Mouse (Mus musculus) kidney, adult 8-10 months (tissue): ENCODE measurements around the gene Tspan1.
A peak's percentile ranks its signal among the peaks of the same experiment; 100 is the strongest.

Experiments
- DNase-seq, 2 experiments: peaks; one replicate each; pipeline ENCODE4 v3.0.0; 2022

Tspan1 gene

DNA sequence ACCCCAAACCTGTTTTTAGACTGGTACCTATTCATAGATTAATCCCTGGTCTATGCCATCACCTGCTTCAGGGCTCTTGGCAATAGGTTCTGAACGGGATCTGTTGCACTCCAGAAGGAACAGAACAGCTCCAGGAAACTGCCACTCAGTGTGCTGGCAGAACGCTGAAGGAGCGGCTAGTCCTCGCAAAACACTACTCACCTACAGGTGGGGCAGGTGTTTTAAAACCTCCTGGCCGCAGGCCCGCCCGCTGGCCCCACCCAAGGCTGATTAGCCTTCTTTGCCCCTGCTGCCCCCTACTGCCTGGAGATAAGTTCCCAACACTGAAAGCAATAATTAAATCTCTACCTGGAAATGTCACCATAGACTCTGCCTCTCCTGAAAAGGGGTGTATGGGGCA is at the start of gene Tspan1:
Gene Tspan1 (minus strand): TSS at position 198 of the 400 bp plus-strand sequence.
- DNase-seq, result peak; percentile 63 to 69

GRCm38 (mm10) chr4:116217046-116217445 is 49.6 kb upstream of the Tspan1 start:
- peak in 1 of 2 experiments; percentile 11 for DNase-seq

DNA sequence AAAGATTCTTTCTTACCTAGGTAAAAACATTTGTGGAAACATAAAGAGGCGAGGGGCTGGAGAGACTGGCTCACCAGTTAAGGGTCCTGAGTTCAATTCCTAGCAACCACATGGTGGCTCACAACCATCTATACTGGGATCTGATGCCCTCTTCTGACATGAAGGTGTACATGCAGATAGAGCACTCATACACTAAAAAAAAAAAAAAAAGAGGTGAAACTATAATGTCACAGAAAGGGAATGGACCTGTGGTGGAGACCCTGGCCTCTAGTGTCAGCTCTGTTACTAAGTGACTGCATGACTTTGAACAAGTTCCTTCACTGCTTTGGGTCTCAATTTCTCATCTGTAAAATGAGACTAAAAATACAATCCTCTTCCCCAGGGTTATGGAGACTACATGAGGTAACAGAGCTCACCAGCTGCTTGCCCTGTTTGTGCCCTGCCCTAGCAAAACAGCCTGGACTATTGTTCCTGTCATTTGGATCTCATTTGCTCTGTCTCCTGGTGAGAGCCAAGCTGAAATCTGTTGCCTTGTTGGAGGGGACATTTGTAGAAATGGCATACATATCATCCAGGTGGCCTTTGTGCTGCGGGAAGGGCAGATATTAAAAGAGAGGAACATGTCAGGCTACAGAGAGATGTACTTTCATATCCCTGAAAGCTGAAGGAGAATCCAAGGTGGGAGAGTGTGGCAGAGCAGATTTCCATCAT is 48.6 kb upstream of the Tspan1 start:
- DNase-seq, result no peak

GRCm38 (mm10) chr4:116208891-116209290 is 41.5 kb upstream of the Tspan1 start:
- DNase-seq, result no peak

DNA sequence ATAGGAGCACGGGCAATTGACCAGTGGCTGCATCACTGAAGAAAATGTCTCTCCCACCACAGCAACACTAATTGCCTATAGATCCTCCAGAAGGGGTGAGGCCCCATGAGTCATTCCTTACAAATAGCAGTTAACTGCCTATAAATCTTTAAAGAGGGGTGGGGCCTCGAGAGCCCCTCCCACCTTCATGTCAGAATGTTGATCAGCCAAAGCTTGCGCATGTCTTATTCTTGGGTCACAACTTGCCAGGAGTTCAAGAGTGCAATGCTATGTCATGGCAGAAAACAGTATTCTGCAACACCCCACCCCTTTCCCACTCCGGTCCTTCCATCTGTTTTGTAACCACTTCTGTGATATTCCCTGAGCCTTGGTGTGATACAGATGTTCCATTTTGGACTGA is 39.1 kb upstream of the Tspan1 start:
- no peak for DNase-seq

GRCm38 (mm10) chr4:116204422-116204821 is 37.0 kb upstream of the Tspan1 start:
- DNase-seq, result no peak

DNA sequence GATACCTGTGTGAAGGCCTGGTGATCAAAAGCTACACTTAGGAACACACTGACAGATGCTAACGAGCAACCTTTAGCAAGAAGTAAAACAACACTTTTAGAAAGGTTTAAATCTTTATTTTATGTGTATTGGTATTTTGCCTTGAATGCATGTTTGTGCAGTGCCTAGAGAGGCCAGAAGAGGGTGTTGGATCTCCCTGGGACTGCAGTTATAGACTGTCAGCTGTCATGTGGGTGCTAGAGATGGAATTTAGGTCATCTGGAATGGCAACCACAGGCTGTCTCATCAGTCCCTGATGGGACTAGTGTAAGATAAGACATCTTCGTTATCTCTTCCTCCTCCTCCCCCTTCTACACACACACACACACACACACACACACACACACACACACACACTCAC is 31.0 kb upstream of the Tspan1 start:
- DNase-seq, result no peak

- DNase-seq, result no peak
Observed at GRCm38 (mm10) chr4:116193583-116194383, 26.4 kb upstream of the Tspan1 start.

DNA sequence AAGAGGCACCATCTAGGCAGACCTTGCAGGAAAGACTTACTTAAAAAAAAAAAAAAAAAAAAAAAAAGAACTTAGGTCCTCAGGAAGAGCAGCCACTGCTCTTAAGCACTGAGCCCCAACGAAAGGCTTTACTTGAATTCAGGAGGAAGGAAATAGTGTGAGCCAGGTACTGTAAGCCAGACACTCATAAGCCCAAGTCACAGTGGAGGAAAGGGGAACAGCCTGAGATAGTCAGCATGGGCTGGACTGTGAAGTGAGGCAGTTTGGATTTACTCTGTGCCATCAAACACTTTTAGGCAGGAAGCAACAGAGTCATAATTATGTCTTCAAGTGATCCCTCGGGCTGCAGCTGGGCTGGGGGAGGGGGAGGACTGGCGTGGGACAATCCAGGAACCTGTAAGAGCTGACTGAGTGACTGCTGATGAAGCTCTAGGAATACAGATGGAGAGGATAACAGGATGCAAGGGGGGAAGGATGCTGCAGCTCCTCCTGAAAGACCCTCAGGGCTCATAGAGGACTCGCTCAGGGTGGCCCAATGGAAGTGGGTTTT is 25.0 kb upstream of the Tspan1 start:
- peak in 1 of 2 experiments; percentile 11 for DNase-seq

DNA sequence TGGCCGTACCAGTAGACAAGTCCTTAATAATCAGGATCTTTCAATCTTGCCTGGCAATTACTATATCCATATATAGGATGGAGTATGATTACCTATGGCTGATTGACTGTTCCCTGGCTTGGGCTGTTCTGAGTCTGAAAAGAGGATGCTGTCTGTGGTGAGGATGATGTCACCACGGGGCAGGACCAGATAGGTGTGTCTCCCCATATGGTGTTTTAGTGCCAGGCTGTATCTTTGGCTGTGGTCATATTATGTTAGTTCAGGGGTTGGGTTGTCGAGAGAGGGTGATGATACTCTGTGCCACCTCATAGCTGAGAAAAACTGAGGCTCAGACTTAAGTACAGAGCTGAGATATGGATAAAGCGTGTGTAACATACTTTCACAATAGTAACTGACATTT is 17.7 kb upstream of the Tspan1 start:
- no peak for DNase-seq

GRCm38 (mm10) chr4:116182745-116183144 is 15.3 kb upstream of the Tspan1 start:
- peak in 1 of 2 experiments; percentile 39 for DNase-seq

- DNase-seq, result no peak
Observed at GRCm38 (mm10) chr4:116182079-116182478, 14.7 kb upstream of the Tspan1 start.

DNA sequence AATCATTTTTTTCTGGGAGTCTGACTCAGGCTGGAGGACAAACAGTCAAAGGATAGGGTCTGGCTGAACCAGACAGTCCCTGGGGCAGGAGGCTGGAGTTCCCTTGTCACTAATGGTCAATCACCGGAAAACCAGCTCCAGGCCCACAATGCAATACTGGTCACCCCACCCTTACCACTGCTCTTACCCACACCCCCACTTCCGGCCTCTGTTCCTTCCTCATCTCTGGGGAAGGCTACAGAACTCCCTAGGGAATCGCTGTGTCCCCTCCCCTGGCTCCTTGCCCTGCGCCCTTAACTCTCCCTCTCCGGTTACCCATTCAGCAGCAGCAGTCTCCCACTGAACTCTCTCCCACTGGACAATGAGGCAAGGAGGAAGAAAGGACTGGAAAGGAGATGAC is 9.7 kb upstream of the Tspan1 start:
- peak; percentile 81 to 84 for DNase-seq

GRCm38 (mm10) chr4:116176543-116176988 is 9.2 kb upstream of the Tspan1 start:
- peak; percentile 77 to 86 for DNase-seq

- DNase-seq, result no peak
Observed at GRCm38 (mm10) chr4:116175711-116176542, 8.5 kb upstream of the Tspan1 start.

- no peak for DNase-seq
Observed at GRCm38 (mm10) chr4:116175136-116175535, 7.7 kb upstream of the Tspan1 start.

DNA sequence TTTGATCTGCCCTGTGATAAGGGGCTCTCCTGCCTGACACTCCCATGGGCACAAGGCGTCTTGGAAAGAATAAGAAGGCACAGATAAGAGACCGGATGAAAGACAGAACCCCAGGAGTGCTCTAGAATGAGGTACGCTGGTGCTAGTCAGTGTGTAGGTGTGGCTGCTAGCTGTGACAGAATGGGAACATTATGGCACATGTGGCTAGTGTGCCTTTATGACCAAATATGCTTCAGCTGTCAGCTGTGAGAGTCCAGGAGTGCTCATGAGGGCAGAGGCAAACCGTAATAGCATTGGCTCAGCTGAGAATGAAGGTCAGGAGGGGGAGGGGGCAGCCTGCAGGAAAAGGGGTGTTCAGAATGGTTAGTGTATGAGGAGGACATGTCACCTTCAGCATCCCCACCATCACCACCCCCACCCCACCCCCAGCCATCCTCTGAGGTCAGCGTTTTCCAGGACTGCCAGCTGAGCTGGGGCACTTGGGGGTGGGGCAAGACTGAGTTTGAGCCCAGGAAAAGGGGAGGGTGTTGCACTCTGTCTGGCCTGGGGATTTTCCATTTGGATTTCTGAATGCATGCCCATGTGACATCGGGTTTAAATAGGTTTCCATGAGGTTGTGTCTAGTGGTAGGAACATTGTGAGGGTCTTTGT is 7.2 kb upstream of the Tspan1 start:
- DNase-seq, result peak; percentile 61 to 79

DNA sequence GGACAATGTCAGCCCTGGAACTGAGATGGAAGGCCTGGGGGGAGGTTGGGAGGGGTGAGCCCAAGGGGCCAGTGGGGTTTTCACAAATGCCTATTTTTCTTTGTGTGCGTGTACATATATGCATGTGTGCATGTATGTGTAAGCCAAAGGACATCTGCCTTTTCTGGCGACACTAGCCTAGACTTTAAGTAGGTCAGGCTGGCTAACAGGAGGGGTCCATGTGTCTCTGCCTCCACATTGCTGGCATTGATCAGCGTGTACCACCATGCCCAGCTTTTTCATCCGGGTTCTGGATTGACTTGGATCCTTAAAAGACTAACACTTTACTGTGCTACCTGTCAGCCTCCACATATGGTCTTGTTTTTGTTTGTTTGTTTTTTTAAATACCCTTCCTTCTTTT is 6.4 kb upstream of the Tspan1 start:
- DNase-seq, result no peak

DNA sequence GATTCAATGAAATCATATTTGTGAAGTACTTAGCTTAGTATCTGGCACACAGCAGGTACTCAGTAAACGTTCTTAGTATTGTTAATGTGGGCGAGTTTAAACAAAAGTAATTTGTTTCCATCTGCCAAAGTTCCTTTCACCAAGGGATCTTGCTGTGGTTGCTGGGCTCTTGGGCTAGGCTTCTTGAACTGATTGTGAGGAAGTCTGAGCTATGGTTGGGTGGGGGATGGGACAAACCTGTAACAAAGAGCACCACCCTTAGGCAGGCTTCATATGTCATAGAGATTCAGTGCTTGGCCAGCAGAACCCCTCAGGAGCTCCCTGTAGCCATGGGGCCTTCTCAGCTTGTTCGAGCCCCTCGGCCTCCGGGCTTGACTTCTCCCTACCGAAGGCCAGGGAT is 5.7 kb upstream of the Tspan1 start, which contains the start of the genes 1700042G07Rik and Gm49337:
Gene 1700042G07Rik (plus strand): TSS at position 301 of the 400 bp plus-strand sequence.
Gene Gm49337 (plus strand): TSS at position 313 of the 400 bp plus-strand sequence.
- DNase-seq, result no peak

GRCm38 (mm10) chr4:116169353-116169672 is 1.9 kb upstream of the Tspan1 start:
- no peak for DNase-seq

DNA sequence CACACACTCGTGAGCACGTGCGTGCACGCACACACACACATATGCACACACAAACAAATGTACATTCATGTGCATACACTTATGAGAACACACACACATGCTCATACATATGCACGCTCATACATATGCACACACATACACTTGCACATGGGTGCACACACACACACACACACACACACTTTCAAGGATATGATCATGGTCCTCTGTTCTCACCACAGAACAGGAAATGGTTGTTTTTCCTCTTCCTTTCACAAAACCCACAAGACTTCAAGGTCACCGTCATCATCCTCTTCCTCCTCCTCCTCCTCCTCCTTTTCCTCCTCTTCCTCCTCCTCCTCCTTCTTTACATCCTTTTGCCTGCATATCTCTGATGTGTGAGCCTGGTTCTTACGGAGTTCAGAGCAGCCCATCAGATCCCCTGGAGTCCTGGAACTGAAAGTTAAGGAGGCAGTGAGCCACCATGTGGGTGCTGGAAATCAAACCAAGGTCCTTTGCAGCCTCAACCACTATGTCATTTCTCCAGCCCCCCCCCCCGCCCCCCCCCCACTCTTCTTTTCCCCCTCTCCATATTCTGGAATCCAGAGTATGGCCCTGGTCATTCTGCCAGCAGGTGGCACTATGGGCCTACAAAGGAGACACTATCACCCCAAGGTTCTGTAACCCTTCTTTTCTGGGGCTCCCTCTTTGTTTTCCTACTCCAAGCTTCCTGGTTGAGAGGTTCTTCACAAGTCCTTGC is 1.4 kb upstream of the Tspan1 start:
- peak in 1 of 2 experiments; percentile 75 for DNase-seq
